Mouse (Mus musculus): Measurements from ENCODE around the gene Fam102a.
"Not testable (repeated sequence)": the region's sequence is repeated elsewhere in the genome, so short reads cannot be mapped to it uniquely, and the experiment has no call there.

Gene Fam102a

DNA sequence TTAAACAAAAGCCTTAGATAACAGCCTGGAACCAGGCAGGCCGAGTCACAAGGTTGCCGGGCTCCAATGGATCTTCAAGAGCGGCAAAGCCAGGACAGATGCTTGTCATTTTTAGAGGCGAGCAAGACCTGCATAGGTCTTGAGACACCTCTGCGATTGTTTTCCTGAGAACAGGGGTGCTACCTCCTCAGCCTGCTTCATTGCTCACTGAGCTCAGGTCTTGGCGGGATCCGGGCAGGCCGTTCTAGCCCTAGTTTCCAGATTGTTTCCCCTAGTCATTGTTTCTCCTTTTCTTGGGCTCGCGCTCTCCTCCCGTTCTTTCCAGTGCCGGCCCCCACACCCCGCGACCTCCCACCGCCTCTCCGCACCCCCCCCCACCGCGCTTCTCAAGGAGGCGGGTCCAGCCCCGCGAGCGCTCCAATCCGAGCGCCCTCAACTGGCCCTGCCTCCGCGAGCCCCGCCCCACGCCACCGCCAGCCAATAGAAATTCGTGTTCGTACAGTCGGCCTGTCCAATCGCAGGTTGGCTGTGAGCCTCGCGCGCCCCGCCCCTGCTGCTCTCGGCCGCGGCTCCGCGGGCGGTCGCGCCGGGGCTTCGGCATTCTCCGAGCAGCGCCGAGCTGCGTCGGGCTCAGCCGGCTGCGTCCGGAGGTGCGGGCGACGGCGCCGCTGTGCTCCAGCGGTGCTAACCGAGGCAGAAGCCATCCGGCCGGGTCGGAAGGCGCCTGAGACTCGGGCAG lies at the start of gene Fam102a:
Gene Fam102a (plus strand): TSS at position 600 of the 739 bp plus-strand sequence.
- peak; percentile 94 for DNase-seq (ENCODE audit: low read depth, low spot score)

DNA sequence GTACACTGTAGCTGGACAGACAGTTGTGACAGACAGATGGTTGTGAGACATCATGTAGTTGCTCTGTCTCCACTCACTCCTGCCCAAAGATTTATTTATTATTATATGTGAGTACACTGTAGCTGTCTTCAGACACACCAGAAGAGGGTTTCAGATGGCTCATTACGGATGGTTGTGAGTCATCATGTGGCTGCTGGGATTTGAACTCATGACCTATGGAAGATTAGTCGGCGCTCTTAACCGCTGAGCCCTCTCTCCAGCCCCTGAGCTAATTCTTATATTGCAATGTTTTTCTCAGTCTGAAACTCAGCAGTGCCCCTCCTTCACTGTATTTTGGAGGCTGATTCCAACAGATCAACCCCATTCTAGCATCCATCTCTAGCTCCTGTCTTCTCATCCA lies 49.4 kb upstream of the Fam102a start:
- DNase-seq (ENCODE audit: low read depth, low spot score) = no peak

DNA sequence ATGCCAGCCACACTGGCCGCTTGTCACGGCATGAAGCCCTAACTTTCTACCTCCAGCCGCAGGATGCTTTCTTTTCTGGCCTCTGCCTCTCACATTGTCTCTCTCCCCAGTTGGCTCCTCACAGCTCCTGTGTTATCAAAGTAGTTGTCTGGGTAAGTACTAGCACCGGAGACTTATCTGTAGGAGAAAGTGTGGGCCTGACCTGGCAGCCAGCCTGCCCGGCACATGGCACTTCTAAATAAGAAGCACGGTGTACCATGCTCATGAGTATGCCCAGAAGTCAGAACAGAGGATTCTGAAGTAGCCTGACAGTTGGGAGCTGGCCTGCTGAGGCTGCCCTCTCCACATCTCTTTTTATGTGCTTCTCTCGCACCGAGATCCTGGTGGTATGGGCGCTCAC lies 49.0 kb upstream of the Fam102a start:
- DNase-seq (ENCODE audit: low read depth, low spot score) = no peak

DNA sequence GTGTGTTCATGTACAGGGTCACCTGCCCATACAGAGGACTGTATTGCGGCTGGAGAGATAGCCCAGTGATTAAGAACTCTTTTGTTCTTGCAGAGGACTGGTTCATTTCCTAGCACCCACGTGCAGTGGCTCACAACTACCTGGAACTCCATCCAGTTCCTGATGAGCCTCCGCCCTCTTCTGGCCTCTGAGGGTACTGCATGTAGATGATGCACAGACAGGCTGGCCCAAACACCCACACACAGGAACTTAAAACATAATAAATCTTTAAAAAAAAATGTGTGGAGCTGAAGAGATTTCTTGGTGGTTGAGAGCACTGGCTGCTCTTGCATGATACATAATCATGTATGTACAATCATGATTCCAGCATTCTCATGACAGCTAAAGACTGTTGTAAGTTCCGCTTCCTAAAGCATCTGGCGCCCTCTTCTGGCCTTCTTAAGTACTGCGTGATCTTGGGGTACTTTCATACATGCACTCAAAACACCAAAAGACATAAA lies 48.0 kb upstream of the Fam102a start:
- DNase-seq (ENCODE audit: low read depth, low spot score) = peak; percentile 87

DNA sequence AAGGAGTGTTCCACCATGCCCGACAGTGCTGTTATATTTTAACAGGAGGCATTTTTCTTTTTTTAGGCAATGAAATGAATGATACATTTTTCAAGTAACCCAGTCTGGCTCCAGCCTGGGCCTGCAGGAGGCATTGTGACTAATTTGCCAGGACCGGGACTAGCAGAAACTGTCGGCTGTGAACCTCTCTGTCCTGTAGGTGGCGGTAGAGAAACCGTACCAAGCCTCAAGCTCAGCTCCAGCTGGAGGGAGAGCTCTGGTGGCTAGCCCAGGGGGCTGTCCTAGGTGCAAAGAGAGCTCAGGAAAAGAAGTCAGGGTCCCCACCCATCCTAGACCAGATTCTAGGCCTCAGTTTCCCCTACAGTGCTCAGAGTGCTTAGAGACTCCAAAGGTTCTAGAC lies 46.5 kb upstream of the Fam102a start:
- DNase-seq (ENCODE audit: low read depth, low spot score) = peak; percentile 74

DNA sequence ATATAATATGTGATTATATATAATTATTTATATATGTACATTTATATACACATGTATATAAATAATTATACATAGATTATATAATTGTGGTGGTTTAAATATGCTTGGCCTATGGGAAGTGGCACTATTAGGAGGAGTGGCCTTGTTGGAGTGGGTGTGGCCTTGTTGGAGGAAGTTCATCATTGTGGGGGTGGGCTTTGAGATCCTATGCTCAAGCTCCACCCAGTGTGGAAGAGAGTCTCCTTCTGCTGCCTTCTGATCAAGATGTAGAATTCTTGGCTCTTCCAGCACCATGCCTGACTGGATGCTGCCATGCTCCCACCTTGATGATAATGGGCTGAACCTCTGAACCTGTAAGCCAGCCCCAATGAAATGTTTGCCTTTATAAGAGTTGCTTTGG lies 44.4 kb upstream of the Fam102a start:
- DNase-seq (ENCODE audit: low read depth, low spot score) = not testable (repeated sequence)

DNA sequence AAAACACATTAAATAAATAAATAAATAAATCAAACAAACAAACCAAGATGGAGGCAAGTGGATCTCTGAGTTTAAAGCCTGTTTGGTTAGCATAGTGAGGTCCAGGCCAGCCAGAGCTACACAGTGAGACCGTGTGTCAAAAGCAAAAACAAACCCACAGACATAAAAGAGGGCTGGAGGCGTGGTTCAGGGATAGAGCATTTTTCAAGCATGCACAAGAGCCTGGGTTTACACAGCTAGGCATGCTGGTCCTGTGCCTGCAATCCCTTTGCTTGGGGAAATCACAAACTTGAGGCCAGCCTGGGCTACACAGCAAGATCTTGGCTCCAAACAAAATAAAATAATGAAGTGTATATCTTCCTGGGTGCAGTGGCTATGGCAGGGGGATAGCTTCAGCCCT lies 42.5 kb upstream of the Fam102a start:
- DNase-seq (ENCODE audit: low read depth, low spot score) = no peak

DNA sequence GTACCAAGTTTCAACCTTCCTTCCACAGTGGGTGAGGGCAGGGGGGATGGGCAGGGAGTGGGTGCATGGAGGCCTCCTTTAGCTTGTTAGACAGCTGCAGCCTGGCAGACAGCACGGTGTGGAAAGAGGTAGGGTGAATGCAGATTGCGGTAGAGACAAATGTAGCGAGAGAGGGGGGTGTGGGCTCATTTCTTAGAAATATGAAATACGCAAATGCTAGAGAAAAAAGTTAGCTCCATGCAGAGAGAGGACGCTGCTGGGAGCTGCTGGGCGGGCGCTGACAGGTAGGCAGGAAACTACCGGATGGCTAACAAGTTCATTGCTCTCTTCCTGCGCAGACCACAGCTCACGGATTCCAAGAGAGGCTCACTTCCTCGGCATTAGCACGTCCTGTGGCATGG lies 41.8 kb upstream of the Fam102a start:
- DNase-seq (ENCODE audit: low read depth, low spot score) = no peak

DNA sequence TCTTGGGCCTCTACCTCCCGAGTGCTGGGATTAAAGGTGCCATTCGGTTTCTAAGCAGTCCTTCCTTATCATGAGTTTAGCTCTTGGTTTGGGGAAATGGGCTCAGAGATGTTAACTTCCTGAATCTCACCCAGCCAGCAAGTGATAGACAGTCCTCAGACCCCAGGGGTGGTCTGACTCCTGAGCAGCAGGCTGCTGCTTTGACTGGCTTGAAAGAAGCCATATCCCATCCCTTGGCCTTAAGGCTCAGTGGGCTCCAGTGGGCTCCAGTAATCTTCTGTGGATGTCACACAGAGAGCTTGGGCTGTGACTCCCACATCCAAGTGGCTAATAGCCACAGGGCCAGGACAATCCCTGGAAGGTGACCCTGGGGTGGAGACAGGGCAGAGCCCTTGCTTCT lies 40.6 kb upstream of the Fam102a start:
- no peak for DNase-seq (ENCODE audit: low read depth, low spot score)

DNA sequence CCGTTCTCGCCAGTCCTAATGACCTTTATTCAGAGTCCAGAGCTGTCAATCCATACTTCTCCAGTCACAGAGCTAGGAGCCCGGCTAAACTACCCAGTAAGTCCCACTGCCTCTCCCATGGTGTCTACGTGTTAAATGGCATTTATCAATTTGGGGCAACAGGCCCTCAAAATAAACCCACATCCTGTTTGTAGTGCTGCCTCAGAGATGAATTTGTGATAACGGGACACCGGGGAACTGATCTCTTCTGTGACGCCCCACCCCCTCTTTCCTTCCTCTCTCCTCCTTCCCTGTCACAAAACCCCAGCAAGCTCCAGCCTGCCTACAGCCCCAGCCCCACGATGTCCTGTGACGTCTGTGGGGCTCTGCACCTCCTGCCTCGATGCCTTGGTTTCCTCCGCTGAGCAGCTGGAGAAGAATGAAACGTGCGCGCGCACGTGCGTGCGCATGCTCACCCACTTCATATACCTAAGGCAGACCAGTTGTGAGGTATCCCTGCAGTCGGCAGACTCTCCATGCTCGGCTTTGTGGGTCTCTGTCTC lies 39.9 kb upstream of the Fam102a start:
- DNase-seq (ENCODE audit: low read depth, low spot score) = no peak

DNA sequence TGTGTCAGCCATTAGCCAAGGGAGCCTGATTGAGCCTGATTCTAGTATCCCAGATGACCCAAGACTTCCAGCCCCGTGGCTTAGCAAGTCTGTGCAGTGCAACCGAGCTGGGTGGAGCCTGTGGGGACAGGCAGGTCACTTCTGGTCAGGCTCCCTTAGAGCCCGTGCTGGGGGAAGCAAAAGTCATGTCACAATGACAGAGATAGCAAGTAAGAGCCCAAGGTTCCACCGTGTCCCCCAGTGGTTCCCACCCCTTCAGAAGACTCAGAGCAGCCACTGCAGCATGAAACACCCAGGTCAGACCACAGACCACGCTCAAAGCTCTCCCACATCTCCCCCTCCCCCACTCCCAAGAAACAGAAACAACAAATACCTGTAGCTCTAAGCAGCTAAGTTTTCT lies 38.9 kb upstream of the Fam102a start:
- no peak for DNase-seq (ENCODE audit: low read depth, low spot score)

DNA sequence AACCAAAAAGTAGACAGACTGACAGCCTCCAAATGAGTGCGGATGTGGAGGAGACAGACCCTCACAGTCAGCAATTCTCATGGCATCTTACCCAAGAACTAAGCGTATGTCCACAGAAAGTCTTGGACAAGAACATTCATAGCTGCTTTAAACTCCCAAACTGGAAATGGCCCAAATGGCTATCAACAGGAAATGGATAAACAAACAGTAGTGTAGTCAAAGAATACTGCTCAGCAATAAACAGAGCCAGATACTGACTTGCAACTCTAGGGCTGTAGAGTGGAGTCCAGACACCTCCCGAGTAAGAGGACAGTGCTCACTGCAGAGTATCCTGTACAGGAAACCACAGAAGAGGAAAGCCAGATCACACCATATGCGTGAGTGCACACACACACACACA lies 35.8 kb upstream of the Fam102a start:
- DNase-seq (ENCODE audit: low read depth, low spot score) = no peak

DNA sequence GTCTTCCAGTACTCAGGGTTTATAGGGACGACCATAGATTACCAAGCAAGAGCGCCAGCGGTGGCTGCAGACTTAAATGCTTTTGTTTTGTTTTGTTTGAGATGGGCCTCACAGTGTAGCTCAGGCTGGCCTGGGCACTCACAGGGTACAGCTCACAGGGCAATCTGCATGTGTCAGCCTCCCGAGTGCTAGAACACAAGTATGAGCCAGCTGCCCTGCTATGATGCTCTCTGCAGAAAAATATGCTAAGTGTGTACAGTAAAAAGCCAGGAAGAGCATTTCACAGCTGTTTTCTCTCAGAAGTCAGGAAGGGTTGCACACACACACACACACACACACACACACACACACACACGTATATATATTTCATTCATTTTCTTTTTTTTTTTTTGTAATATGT lies 34.7 kb upstream of the Fam102a start:
- DNase-seq (ENCODE audit: low read depth, low spot score) = no peak

DNA sequence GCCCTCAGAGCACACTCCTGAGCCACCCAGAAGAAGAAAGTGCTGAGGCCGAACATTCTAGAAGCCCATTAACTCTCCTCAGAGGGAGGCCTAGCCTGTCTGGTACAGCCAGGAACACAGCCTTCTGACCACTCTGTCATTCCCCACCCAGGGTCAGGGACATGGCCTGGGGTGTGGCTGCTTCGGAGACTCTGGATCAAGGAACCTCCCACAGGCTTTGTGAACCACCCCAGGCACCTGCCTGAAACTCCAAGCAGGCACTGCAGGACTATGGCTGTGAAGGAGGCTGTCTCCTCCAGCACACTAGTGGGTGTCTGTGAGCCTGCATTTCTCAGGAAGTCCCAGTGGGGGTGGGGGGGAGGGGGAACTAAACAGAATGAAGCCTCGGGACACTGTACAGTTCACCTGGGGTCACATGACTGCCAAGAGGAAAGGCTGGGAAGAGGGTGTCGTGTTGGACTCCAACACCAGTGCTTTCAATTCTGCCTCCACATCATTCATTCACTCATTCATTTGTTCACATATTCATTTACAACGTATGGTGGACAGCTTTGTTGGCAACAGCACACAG lies 33.3 kb upstream of the Fam102a start:
- DNase-seq (ENCODE audit: low read depth, low spot score) = no peak

DNA sequence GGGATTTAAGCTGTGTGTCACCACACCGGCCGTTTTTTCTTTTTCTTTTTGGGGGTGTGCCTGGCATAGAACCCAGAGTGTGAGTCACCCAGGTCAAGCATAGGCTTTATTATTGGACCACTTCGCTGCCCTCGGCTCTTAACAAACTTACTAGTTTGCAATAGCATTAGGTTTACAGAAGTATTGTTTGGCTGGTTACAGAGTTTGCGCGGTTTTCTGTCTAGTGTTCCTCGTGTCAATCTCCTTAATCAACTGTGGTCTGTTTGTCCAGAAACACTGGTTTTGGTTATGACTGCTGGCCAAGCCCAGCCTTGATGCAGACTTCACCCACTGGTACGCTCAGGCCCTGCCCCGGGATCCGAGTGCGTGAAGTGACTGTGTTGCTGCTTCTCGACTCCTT lies 32.3 kb upstream of the Fam102a start:
- no peak for DNase-seq (ENCODE audit: low read depth, low spot score)

DNA sequence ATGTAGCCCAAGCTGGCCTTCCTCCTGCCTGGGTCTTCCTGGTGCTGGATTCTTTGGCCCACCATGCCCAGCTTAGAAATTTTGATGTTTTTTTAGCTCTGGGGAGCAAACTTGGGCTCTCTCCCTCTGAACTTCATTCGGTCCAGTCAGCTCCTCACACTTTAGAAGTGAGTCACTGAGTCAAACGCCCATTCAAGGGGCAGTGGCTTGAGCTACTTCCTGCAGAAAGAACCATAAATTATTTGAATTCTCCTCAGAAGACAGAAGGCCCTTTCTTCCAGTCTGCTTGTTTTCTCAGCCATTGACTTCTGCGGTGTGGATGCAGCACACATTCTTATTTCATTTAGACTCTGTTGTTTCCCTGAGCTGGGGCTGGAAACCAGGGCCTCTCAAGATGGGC lies 31.5 kb upstream of the Fam102a start:
- no peak for DNase-seq (ENCODE audit: low read depth, low spot score)

DNA sequence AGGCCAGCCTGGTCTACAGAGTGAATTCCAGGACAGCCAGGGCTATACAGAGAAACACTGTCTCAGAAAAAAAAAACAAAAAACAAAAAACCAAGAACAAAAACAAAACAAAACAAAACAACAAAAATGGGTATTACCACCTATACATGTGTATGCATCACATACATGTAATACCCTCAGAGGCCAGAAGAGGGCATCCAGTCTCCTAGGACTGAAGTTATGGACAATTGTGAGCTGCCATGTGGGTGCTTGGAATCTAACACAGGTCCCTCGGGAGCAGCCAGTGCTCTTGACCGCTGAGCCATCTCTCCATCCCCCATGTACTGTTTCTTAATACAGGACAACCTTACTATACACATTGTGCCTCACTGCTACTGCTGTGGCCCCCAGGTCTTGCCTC lies 29.6 kb upstream of the Fam102a start:
- no peak for DNase-seq (ENCODE audit: low read depth, low spot score)

DNA sequence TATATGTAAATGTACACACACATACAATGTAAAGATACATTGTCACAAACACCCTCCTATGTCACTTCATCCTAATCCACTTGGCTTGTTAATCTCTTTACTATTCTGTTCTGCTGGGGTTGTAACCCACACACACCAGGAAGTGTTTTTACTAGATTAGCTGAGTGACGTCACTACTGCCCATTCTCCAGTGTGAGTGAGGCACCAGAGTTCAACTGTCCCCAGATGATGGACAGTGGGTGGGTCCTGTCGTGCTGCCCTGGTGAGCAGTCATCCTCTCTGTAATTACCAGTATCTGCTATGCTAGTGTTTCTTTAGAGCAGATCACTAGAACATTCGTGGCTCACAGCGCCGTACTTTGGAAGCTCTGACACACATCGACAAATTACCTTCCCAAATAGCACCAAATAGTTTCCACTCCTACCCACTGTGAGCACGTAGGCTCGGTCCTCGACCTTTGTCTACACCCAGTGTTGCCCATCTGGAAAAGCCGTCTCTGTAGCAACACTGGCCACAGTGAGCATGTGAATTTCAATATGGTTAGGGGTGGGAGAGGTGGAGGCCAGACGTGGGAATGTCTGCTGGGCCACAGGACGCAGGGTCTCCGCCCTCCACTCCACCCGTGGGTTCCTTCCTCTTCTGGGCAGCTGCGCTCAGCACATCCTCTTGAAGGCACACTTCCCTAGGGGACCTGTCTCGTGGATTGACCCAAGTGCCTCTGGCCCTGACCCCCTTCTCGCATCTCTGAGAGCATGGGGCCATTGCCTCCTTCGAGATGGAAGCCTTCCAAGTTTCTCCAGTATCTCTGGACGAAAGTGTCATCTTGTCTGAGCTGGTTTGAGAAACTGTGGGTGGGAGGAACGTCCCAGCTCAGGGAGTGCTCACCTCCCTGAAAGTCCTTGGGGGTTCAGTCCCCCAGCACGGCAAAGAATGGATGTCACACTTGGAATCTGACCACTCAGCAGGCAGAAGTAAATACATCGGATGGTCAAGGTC lies 28.2 kb upstream of the Fam102a start:
- DNase-seq (ENCODE audit: low read depth, low spot score) = no peak

DNA sequence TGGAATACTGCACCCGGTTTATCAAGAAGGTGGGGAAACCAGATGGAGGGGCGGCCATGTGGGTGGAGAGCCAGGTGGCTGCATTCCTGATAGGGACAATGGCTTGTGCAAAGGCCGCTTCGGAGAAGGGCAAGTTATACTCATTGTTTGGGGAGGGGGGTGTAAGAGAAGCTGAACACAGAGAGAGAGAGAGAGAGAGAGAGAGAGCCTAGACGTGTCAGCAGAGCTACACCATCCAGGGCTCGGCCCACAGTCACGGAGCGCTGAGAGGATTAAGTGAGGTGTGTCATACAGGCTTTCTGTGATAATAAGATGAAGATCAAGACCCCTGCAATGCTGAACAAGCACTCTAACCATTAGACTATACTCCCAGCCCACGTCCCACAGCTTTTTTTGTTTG lies 27.2 kb upstream of the Fam102a start:
- DNase-seq (ENCODE audit: low read depth, low spot score) = no peak

DNA sequence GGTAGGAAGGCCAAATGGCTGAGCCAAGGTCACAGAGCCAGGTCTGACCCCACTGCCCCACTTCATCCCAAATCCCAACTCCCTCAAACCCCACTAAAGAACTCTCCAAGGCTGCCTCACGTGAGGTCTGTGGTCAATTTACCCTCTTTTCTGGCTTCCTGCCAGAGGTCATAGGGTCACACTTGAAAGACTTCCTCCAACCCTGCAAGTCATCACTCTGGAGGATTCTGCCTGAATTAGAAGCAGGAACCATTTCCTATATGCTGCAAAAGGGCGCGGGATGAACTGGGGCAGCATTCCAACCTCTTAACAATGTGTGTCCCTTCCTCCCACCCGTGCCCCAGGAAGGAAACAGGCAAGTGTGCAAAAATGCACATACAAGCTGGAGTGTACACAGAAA lies 25.8 kb upstream of the Fam102a start:
- peak; percentile 57 for DNase-seq (ENCODE audit: low read depth, low spot score)

DNA sequence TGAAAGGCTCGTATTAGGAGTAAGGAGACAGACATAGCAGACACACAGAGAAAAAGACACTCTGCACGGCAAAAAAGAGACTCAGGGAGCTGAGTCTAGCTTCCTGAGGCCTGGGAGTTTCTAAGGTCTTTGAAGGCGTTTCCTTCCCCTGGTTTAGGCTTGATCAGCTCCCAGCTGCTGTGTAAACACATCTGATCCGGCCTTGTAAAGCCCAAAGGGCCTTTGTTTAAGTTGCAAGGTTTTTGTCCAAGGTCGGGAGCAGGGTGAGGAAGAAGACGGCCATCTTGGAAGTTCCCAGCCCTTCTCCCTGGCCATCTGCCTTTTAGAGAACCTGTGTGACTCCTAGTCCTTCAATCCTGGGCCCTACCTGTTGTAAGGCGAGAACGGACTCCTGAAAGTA lies 25.2 kb upstream of the Fam102a start:
- DNase-seq (ENCODE audit: low read depth, low spot score) = no peak

DNA sequence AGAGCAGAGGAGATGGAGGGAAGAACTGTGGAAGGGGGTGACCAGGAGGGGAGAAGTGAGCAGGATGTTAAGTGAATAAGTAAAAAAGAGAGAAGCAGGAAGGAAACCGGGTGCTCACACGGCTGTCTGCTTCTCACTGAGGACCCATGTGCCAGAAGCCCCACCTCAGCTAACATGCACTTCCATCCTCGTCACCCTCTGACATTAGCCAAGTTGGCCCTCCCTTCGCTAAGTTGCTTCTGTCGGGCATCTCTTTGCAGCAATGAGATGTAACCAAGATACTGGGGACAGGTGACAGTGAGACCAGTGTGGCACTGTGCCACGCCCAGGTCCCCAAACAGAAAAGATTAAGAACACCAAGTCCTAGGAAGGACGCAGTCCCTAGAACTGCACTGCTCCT lies 22.5 kb upstream of the Fam102a start:
- no peak for DNase-seq (ENCODE audit: low read depth, low spot score)
